Mouse (Mus musculus) spleen, adult 2 months (tissue): ENCODE results near the gene Ptpn12. TPM values are rescaled to one million over a fixed set of nuclear protein-coding genes. Genes with fewer than 3 reads are reported as not detected.

Experiments used
- DNase-seq, 2 experiments: peaks; one replicate each; pipeline versions ENCODE4 v3.0.0 to v3.0.0-alpha.2; 2012 to 2021; ENCODE audit warnings: low spot score in 2 of 2, low read depth in 1 of 2
- H3K27ac ChIP-seq: fragments of 200-500 bp; 2 replicates; pipeline ENCODE4 v1.5.1; 2012; ENCODE audit warnings: low read length, inconsistent platforms; ENCODE audit not compliant: insufficient read depth
- H3K27me3 ChIP-seq: fragments of 200-500 bp; 2 replicates; pipeline ENCODE4 v1.6.1; 2012; ENCODE audit warnings: mild to moderate bottlenecking, moderate library complexity, low read length, inconsistent platforms; ENCODE audit not compliant: control insufficient read depth, insufficient read depth
- H3K36me3 ChIP-seq: fragments of 200-500 bp; 2 replicates; pipeline ENCODE4 v1.6.1; 2012; ENCODE audit warnings: mild to moderate bottlenecking, low read length, inconsistent platforms; ENCODE audit not compliant: control insufficient read depth, insufficient read depth
- H3K4me1 ChIP-seq: fragments of 200-500 bp; 2 replicates; pipeline ENCODE4 v1.6.1; 2011; ENCODE audit warnings: inconsistent platforms; ENCODE audit not compliant: control insufficient read depth, insufficient read depth, insufficient read length
- H3K4me3 ChIP-seq: fragments of 200-500 bp; 2 replicates; pipeline ENCODE4 v1.5.1; 2011; ENCODE audit warnings: mild to moderate bottlenecking, inconsistent platforms; ENCODE audit not compliant: insufficient read depth, insufficient read length; ENCODE audit errors: extremely low read depth
- CTCF ChIP-seq: fragments of 200-500 bp; IDR thresholded peaks from 2 replicates; pipeline ENCODE4 v1.5.1; 2011; ENCODE audit warnings: mild to moderate bottlenecking, inconsistent platforms; ENCODE audit not compliant: insufficient read depth, insufficient read length, insufficient replicate concordance; ENCODE audit errors: extremely low read depth
- POLR2A ChIP-seq: fragments of 200-500 bp; IDR thresholded peaks from 2 replicates; pipeline ENCODE4 v1.6.1; 2011; ENCODE audit warnings: low read depth, low read length, inconsistent platforms
- WGBS: fragments of 180-500 bp; shearing (Covaris S2); methylation state at CpG from one replicate; pipeline ENCODE4 v1.1.7; 2018; 5-methylcytosine and 5-hydroxymethylcytosine counted together
- polyA plus RNA-seq: library from polyadenylated mRNA; depleted of rRNA; stranded (reverse); fragments of >200 nt; gene quantifications from 2 replicates; pipeline ENCODE4 v1.2.3, GENCODE M21; 2012

The Ptpn12 gene
- polyA plus RNA-seq, 1 experiment, result 23.2 TPM

DNA sequence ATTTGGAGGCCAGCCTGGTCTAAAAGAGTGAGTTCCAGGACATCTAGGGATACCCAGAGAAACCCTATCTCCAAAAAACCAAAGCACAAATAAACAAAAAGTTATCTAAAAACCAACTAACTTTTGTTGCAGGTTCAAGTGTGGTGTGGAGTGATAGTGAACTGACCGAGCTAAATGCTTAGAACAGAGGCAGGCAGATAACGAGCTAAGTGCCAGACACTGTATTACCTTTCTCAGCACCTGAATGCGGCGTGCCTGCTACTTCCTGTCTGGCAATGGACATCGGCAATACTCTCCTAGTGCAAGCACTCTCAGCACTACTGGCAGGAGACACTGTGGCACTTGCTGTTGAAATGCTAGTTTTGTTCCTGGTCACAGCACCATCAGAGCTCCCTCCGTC lies 58.2 kb downstream of the Ptpn12 start:
- DNase-seq, result no peak
- peaks cover 15% of the 10 kb centered on the region for H3K36me3 ChIP-seq
- WGBS, result 90% methylated on average over 6 of the region's 6 CpGs
- TF ChIP-seq POLR2A (no peak), CTCF (no peak)
- H3K27me3 ChIP-seq, result no peaks in the 10 kb centered on the region
- H3K27ac ChIP-seq, result no peak overlapping the region
- no peak overlapping the region for H3K4me3 ChIP-seq
- H3K4me1 ChIP-seq, result no peaks in the 10 kb centered on the region

DNA sequence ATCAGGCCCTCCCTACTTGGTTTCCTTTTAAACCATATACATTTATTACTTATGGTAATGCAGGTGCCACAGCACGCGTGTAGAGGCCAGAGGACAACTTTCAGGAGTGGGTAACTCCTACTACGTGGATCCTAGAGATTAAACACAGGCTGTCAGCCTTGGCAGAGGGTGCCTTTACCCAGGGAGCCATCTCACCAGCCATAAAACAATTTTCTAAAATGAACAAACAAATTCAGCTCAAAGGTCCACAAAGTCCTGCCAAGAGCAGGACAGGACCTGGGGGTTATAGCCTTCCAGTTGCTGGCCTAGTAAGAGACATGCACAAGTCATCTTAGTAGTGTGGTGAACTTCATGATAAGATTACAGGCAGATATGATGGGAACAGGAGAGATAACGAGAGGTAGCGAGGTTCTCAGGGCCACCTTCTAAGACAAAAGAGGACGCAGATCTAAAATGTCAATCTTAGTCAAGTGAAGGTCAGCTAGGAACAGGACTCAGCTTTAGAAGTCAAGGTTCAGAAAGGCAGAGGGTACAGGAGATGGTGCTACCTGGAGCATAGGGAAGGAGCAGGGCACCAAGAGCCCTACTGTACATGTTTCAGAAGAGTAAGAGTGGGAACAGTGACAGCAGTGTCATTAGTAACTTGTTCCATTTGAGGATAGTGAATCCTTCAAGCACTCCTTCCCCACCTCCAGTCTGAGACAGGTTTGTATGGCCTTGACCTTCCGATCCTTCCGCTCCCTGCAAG lies 65.5 kb downstream of the Ptpn12 start:
- Histone ChIP-seq H3K27ac (no peak overlapping the region), H3K27me3 (no peaks in the 10 kb centered on the region), H3K36me3 (peaks cover 16% of the 10 kb centered on the region), H3K4me3 (no peak overlapping the region), H3K4me1 (no peaks in the 10 kb centered on the region)
- TF ChIP-seq CTCF (no peak), POLR2A (no peak)
- WGBS, result 94% methylated on average over 8 of the region's 8 CpGs
- DNase-seq, result no peak

DNA sequence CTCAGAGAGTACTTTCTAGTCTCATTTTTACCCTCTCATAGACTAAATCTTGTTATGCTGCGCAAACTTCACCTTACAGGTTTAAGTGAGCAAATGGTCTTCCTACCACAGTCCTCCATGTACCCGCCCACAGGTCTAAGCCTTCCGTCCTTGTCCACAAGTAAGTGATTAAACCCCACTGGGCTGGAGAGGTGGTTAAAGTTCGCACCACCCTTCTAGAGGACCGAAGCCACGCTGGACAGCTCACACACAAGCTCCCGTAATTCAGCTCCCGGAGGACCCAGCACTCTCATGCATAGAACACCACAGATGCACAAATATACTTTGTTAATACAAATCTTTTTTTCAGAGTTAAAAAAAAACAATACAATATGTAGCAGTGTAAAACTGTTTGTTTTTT lies 69.4 kb downstream of the Ptpn12 start:
- 98% methylated on average over 8 of the region's 8 CpGs for WGBS
- no peaks in the 10 kb centered on the region for H3K4me1 ChIP-seq
- H3K36me3 ChIP-seq, result peaks cover 8% of the 10 kb centered on the region; the same call in 1 of the 2 replicates
- no peak for DNase-seq
- H3K4me3 ChIP-seq, result no peak overlapping the region
- TF ChIP-seq CTCF (no peak), POLR2A (no peak)
- H3K27ac ChIP-seq, result no peak overlapping the region
- no peaks in the 10 kb centered on the region for H3K27me3 ChIP-seq

DNA sequence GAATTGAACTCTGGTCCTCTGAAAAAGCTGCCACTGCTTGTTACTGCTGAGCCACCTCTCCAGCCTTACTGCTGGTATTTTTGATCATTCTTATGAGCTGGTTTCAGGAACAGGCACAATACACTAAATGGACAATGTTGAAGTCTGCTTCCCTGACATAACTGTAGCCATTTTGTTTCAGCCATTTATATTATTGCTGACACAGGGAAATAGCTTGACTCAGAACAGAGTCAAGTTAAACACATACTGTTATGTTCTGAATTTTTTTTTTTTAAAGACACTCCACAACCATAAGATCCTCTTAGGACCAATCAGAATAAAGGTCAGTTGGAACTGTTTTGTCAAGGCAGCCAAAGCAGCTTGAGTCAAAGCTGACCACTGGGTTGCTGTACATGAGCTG lies 72.2 kb downstream of the Ptpn12 start:
- no peaks in the 10 kb centered on the region for H3K27me3 ChIP-seq
- no peak overlapping the region for H3K4me3 ChIP-seq
- peaks cover 3% of the 10 kb centered on the region; the same call in 1 of the 2 replicates for H3K36me3 ChIP-seq
- no peaks in the 10 kb centered on the region for H3K4me1 ChIP-seq
- no peak overlapping the region for H3K27ac ChIP-seq
- TF ChIP-seq CTCF (no peak), POLR2A (no peak)
- DNase-seq, result no peak

DNA sequence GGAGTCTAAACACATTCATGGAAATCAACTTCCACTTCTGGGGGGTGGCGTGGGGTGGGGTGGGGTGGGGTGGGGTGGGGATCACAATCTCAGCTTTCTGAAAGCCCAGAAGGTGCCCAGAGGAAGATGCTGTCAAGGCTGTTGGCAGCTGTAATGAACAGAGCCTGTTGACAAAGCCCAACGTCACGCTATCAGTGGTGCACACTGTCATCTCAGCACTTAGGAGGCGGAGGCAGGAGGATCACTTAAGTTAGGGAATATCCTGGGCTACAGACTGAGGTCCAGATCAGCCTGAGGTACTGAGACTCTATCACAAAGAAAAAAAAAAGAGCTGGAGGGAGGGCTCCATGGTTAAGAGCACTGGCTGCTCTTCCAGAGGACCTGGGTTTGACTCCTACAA lies 81.0 kb downstream of the Ptpn12 start:
- no peaks in the 10 kb centered on the region for H3K36me3 ChIP-seq
- peaks cover 4% of the 10 kb centered on the region; the same call in 1 of the 2 replicates for H3K4me1 ChIP-seq
- TF ChIP-seq POLR2A, result no peak
- no peak for TF ChIP-seq CTCF
- DNase-seq, result no peak
- no peaks in the 10 kb centered on the region for H3K27me3 ChIP-seq
- 89% methylated on average over 4 of the region's 4 CpGs for WGBS
- no peak overlapping the region for H3K27ac ChIP-seq
- no peak overlapping the region for H3K4me3 ChIP-seq

DNA sequence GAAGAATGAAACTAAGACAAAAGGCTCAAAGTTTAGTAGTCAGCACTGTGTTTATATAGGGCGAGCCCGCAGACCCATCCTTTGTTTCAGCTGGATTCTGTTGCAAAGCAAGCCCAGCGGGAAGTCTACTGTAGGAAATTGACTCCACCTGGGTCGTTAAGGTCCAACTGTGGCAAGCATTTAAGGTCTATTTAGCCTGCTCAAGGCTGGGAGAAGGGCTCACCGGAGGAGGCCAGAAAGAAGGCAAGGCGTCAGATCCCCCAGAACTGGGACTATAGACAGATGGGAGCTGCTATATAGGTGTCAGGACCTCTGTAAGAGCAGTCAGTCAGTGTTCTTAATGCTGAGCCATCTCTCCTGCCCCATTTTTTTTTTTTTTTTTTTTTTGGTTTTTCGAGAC lies 81.7 kb downstream of the Ptpn12 start:
- DNase-seq, result no peak
- TF ChIP-seq CTCF (no peak), POLR2A (no peak)
- 85% methylated on average over 6 of the region's 7 CpGs for WGBS
- H3K27ac ChIP-seq, result no peak overlapping the region
- H3K27me3 ChIP-seq, result no peaks in the 10 kb centered on the region
- H3K36me3 ChIP-seq, result no peaks in the 10 kb centered on the region
- H3K4me3 ChIP-seq, result no peak overlapping the region
- H3K4me1 ChIP-seq, result peaks cover 4% of the 10 kb centered on the region; the same call in 1 of the 2 replicates

DNA sequence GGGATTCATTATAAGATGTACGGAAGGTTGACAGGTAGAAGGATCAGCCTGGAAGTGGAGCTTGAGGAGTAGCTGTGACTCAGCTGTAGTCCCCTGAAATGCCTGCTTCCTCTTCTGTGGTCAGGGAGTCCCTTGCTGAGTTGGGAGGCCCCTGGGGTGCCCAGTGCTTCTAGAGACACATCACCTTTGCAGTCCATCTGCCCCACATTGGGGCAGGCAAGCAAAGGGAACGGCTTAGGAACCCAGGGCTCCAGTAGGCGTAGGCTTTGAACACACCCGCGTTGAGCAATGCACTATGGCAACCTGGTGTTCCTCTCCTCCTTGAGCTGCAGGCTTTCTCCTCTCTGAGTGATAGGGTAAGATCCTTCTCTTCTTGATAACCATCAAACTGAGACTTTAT lies 82.6 kb downstream of the Ptpn12 start:
- DNase-seq, result no peak
- Histone ChIP-seq H3K4me3 (no peak overlapping the region), H3K27ac (no peak overlapping the region), H3K36me3 (no peaks in the 10 kb centered on the region), H3K4me1 (peaks cover 4% of the 10 kb centered on the region; the same call in 1 of the 2 replicates), H3K27me3 (no peaks in the 10 kb centered on the region)
- WGBS, result 19% methylated on average over 5 of the region's 5 CpGs
- TF ChIP-seq POLR2A, result no peak
- no peak for TF ChIP-seq CTCF
